In genomic region chr16:21615802-21616201, GRCm38 (mm10) we compare ENCODE assay signal across 8 mouse cellular contexts.
DNase-seq lines count a peak whose midpoint lies in the region; ATAC-seq lines count a peak whose summit lies in the region.

No protein-coding gene starts in this region.

- no peak overlapping the region for H3K9ac ChIP-seq in hindbrain, embryonic 16.5 days (ENCODE audit: low read depth, low read length)

- H3K4me2 ChIP-seq in hindbrain, embryonic 16.5 days (ENCODE audit: low read length) = no peak overlapping the region

- H3K27ac ChIP-seq in hindbrain, embryonic 10.5 days = no peak overlapping the region
- H3K27ac ChIP-seq in hindbrain, embryonic 16.5 days (ENCODE audit: low read depth, low read length) = no peak overlapping the region

- H3K4me1 ChIP-seq in hindbrain, embryonic 10.5 days (replicated peaks) = 0 out of 2 replicates have a peak, but pooled peaks cover 6% of the 10 kb centered on the region
- H3K4me1 ChIP-seq in hindbrain, embryonic 16.5 days (ENCODE audit: control insufficient read depth, insufficient read depth, low read depth, low read length) = no peaks in the 10 kb centered on the region

- ATAC-seq in hindbrain, embryonic 16.5 days = no peak

- H3K27me3 ChIP-seq in hindbrain, embryonic 10.5 days (ENCODE audit: insufficient read depth, poor library complexity, severe bottlenecking) = no peaks in the 10 kb centered on the region
- H3K27me3 ChIP-seq in hindbrain, embryonic 16.5 days (replicated peaks; ENCODE audit: control insufficient read depth, insufficient read depth, low read length) = no peaks in the 10 kb centered on the region

- DNase-seq in hindbrain, embryonic 10.5 days (ENCODE audit: low spot score) = peak; percentile 14
- peak; percentile 20 for DNase-seq in urinary bladder, postnatal 14 days (ENCODE audit: low spot score)
- DNase-seq in urinary bladder, postnatal 10 days (ENCODE audit: low spot score) = no peak
- peak; percentile 67 for DNase-seq in embryo, embryonic 10.5 days (ENCODE audit: low spot score)
- DNase-seq in lung, postnatal 25 days (ENCODE audit: low spot score) = peak; percentile 55
- no peak for DNase-seq in right cerebral cortex, adult 2 months (ENCODE audit: low spot score in 2 of 2)
- DNase-seq in urinary bladder, postnatal 4 days (ENCODE audit: low spot score in 2 of 2) = no peak

- peaks cover 4% of the 10 kb centered on the region; the same call in 1 of the 2 replicates for H3K36me3 ChIP-seq in hindbrain, embryonic 10.5 days
- H3K36me3 ChIP-seq in hindbrain, embryonic 16.5 days (ENCODE audit: control insufficient read depth, insufficient read depth, low read length) = peaks cover 2% of the 10 kb centered on the region; the same call in 1 of the 2 replicates

- H3K4me3 ChIP-seq in hindbrain, embryonic 10.5 days = no peak overlapping the region
- H3K4me3 ChIP-seq in hindbrain, embryonic 16.5 days (ENCODE audit: low read length) = no peak overlapping the region

- H3K9me3 ChIP-seq in hindbrain, embryonic 10.5 days = 0 out of 2 replicates have a peak, but pooled peaks cover 4% of the 10 kb centered on the region
- no peaks in the 10 kb centered on the region for H3K9me3 ChIP-seq in hindbrain, embryonic 16.5 days (ENCODE audit: control insufficient read depth, low read length)

- WGBS in hindbrain, embryonic 10.5 days = 57% methylated on average over 7 of the region's 7 CpGs
- 48% methylated on average over 7 of the region's 7 CpGs for WGBS in hindbrain, embryonic 16.5 days

Comparison
In these comparisons a context has a peak if more than half of its experiments do, and no peak if none do; other contexts are left out.
1. DNase-seq: peak in hindbrain, embryonic 10.5 days (single experiment), urinary bladder, postnatal 14 days (single experiment), embryo, embryonic 10.5 days (single experiment) and lung, postnatal 25 days (single experiment); none in urinary bladder, postnatal 10 days (single experiment), right cerebral cortex, adult 2 months (0 of 2) and urinary bladder, postnatal 4 days (0 of 2).